Mouse (Mus musculus): ENCODE measurements around the gene Tor3a. TPM values are rescaled to one million over a fixed set of nuclear protein-coding genes. Genes with fewer than 3 reads are reported as not detected.

Tor3a gene
- polyA plus RNA-seq, 1 experiment = 79.4 TPM

- Histone ChIP-seq H3K4me1 (ENCODE audit: control insufficient read depth, insufficient read depth, low read length) (peaks cover 21% of the 10 kb centered on the region), H3K27ac (ENCODE audit: insufficient read depth, low read depth, low read length) (peak overlapping the region; percentile 74), H3K4me3 (ENCODE audit: insufficient read depth, low read length) (peak overlapping the region; percentile 77)
- TF ChIP-seq CTCF (IDR thresholded peaks at IDR 0.05; ENCODE audit: low read depth, low read length) = no peak
- TF ChIP-seq POLR2A (IDR thresholded peaks at IDR 0.05; ENCODE audit: borderline replicate concordance, low read depth, low read length) = no peak
Observed at GRCm38 (mm10) chr1:156672720-156673475, 1.3 kb downstream of the Tor3a start.

- H3K4me3 ChIP-seq (ENCODE audit: insufficient read depth, low read length) = no peak overlapping the region
- H3K27ac ChIP-seq (ENCODE audit: insufficient read depth, low read depth, low read length) = no peak overlapping the region
- H3K4me1 ChIP-seq (ENCODE audit: control insufficient read depth, insufficient read depth, low read length) = peaks cover 26% of the 10 kb centered on the region
- no peak for TF ChIP-seq CTCF (IDR thresholded peaks at IDR 0.05; ENCODE audit: low read depth, low read length)
Observed at GRCm38 (mm10) chr1:156671921-156672320, 2.2 kb downstream of the Tor3a start.

- no peak overlapping the region for H3K4me3 ChIP-seq (ENCODE audit: insufficient read depth, low read length)
- TF ChIP-seq CTCF (IDR thresholded peaks at IDR 0.05; ENCODE audit: low read depth, low read length) = no peak
- TF ChIP-seq POLR2A (IDR thresholded peaks at IDR 0.05; ENCODE audit: borderline replicate concordance, low read depth, low read length) = no peak
- peaks cover 27% of the 10 kb centered on the region for H3K4me1 ChIP-seq (ENCODE audit: control insufficient read depth, insufficient read depth, low read length)
- no peak overlapping the region for H3K27ac ChIP-seq (ENCODE audit: insufficient read depth, low read depth, low read length)
Observed at GRCm38 (mm10) chr1:156669208-156669983, 4.8 kb downstream of the Tor3a start.

- peaks cover 27% of the 10 kb centered on the region for H3K4me1 ChIP-seq (ENCODE audit: control insufficient read depth, insufficient read depth, low read length)
- no peak overlapping the region for H3K4me3 ChIP-seq (ENCODE audit: insufficient read depth, low read length)
- TF ChIP-seq POLR2A (IDR thresholded peaks at IDR 0.05; ENCODE audit: borderline replicate concordance, low read depth, low read length) (no peak), CTCF (IDR thresholded peaks at IDR 0.05; ENCODE audit: low read depth, low read length) (no peak)
- H3K27ac ChIP-seq (ENCODE audit: insufficient read depth, low read depth, low read length) = no peak overlapping the region
Observed at GRCm38 (mm10) chr1:156668602-156669001, 5.6 kb downstream of the Tor3a start.

GRCm38 (mm10) chr1:156667141-156667926 is 6.8 kb downstream of the Tor3a start:
- TF ChIP-seq POLR2A (IDR thresholded peaks at IDR 0.05; ENCODE audit: borderline replicate concordance, low read depth, low read length) = no peak
- no peak for TF ChIP-seq CTCF (IDR thresholded peaks at IDR 0.05; ENCODE audit: low read depth, low read length)
- H3K4me3 ChIP-seq (ENCODE audit: insufficient read depth, low read length) = no peak overlapping the region
- peak overlapping the region; percentile 17; the same call in 1 of the 2 replicates for H3K27ac ChIP-seq (ENCODE audit: insufficient read depth, low read depth, low read length)
- H3K4me1 ChIP-seq (ENCODE audit: control insufficient read depth, insufficient read depth, low read length) = peaks cover 27% of the 10 kb centered on the region

- TF ChIP-seq POLR2A (IDR thresholded peaks at IDR 0.05; ENCODE audit: borderline replicate concordance, low read depth, low read length) (no peak), CTCF (IDR thresholded peaks at IDR 0.05; ENCODE audit: low read depth, low read length) (no peak)
- peaks cover 31% of the 10 kb centered on the region for H3K4me1 ChIP-seq (ENCODE audit: control insufficient read depth, insufficient read depth, low read length)
- H3K4me3 ChIP-seq (ENCODE audit: insufficient read depth, low read length) = no peak overlapping the region
- no peak overlapping the region for H3K27ac ChIP-seq (ENCODE audit: insufficient read depth, low read depth, low read length)
Observed at GRCm38 (mm10) chr1:156665777-156666176, 8.4 kb downstream of the Tor3a start.

GRCm38 (mm10) chr1:156660660-156661236 is 13.4 kb downstream of the Tor3a start:
- Histone ChIP-seq H3K27ac (ENCODE audit: insufficient read depth, low read depth, low read length) (peak overlapping the region; percentile 73), H3K4me3 (ENCODE audit: insufficient read depth, low read length) (peak overlapping the region; percentile 39), H3K4me1 (ENCODE audit: control insufficient read depth, insufficient read depth, low read length) (peaks cover 16% of the 10 kb centered on the region)

- Histone ChIP-seq H3K4me3 (ENCODE audit: insufficient read depth, low read length) (peak overlapping the region; percentile 14; the same call in 1 of the 2 replicates), H3K27ac (ENCODE audit: insufficient read depth, low read depth, low read length) (peak overlapping the region; percentile 2; the same call in 1 of the 2 replicates), H3K4me1 (ENCODE audit: control insufficient read depth, insufficient read depth, low read length) (peaks cover 16% of the 10 kb centered on the region)
- TF ChIP-seq POLR2A (IDR thresholded peaks at IDR 0.05; ENCODE audit: borderline replicate concordance, low read depth, low read length) = no peak
- no peak for TF ChIP-seq CTCF (IDR thresholded peaks at IDR 0.05; ENCODE audit: low read depth, low read length)
Observed at GRCm38 (mm10) chr1:156659906-156660659, 14.1 kb downstream of the Tor3a start.

GRCm38 (mm10) chr1:156658676-156659075 is 15.5 kb downstream of the Tor3a start:
- peaks cover 16% of the 10 kb centered on the region for H3K4me1 ChIP-seq (ENCODE audit: control insufficient read depth, insufficient read depth, low read length)
- no peak overlapping the region for H3K4me3 ChIP-seq (ENCODE audit: insufficient read depth, low read length)
- no peak overlapping the region for H3K27ac ChIP-seq (ENCODE audit: insufficient read depth, low read depth, low read length)
- no peak for TF ChIP-seq CTCF (IDR thresholded peaks at IDR 0.05; ENCODE audit: low read depth, low read length)
- no peak for TF ChIP-seq POLR2A (IDR thresholded peaks at IDR 0.05; ENCODE audit: borderline replicate concordance, low read depth, low read length)

Measured in bone marrow macrophage, adult 2 months (primary cell).